Mouse (Mus musculus) layer of hippocampus, adult 8-10 months (tissue): ENCODE data around the gene Cmip. TPM values are rescaled to one million over a fixed set of nuclear protein-coding genes. Genes with fewer than 3 reads are reported as not detected.

Experiments
- DNase-seq, 2 experiments: peaks; one replicate each; pipeline ENCODE4 v3.0.0; 2022; ENCODE audit warnings: low spot score in 2 of 2
- total RNA-seq, 4 experiments: library from RNA; stranded (reverse); gene quantifications; 2 replicates each; pipeline ENCODE4 v1.2.4; 2022

Gene Cmip
- total RNA-seq = 100 to 1,000 TPM; 252 to 278 (median 268) TPM

GRCm38 (mm10) chr8:117257029-117257820 lies at the start of gene Cmip:
TSS of gene Cmip (plus strand) at chr8:117257064.
- DNase-seq = peak in 1 of 2 experiments; percentile 34

GRCm38 (mm10) chr8:117209150-117209549 lies 47.7 kb upstream of the Cmip start:
- no peak for DNase-seq

- peak in 1 of 2 experiments; percentile 24 for DNase-seq
These were observed 44.8 kb upstream of the Cmip start for GRCm38 (mm10) chr8:117212100-117212499.

GRCm38 (mm10) chr8:117217724-117218123 lies 39.1 kb upstream of the Cmip start:
- DNase-seq = no peak

- no peak for DNase-seq
These were observed 34.5 kb upstream of the Cmip start for GRCm38 (mm10) chr8:117222396-117222795.

- peak; percentile 71 to 90 for DNase-seq
These were observed 32.2 kb upstream of the Cmip start for GRCm38 (mm10) chr8:117224630-117225029.

GRCm38 (mm10) chr8:117226306-117226705 lies 30.6 kb upstream of the Cmip start:
- no peak for DNase-seq

- no peak for DNase-seq
These were observed 29.5 kb upstream of the Cmip start for GRCm38 (mm10) chr8:117227339-117227738.

GRCm38 (mm10) chr8:117233199-117233598 lies 23.7 kb upstream of the Cmip start:
- no peak for DNase-seq

GRCm38 (mm10) chr8:117236531-117236930 lies 20.3 kb upstream of the Cmip start:
- DNase-seq = no peak

GRCm38 (mm10) chr8:117240326-117240725 lies 16.5 kb upstream of the Cmip start:
- no peak for DNase-seq

- DNase-seq = no peak
These were observed 15.9 kb upstream of the Cmip start for GRCm38 (mm10) chr8:117240841-117241494.

GRCm38 (mm10) chr8:117241848-117242247 lies 15.0 kb upstream of the Cmip start:
- no peak for DNase-seq

- no peak for DNase-seq
These were observed 14.6 kb upstream of the Cmip start for GRCm38 (mm10) chr8:117242286-117242685.

- DNase-seq = no peak
These were observed 12.3 kb upstream of the Cmip start for GRCm38 (mm10) chr8:117244601-117245000.

GRCm38 (mm10) chr8:117248341-117248740 lies 8.5 kb upstream of the Cmip start:
- DNase-seq = no peak

- no peak for DNase-seq
These were observed 5.7 kb upstream of the Cmip start for GRCm38 (mm10) chr8:117251086-117251681.

GRCm38 (mm10) chr8:117252650-117253049 lies 4.2 kb upstream of the Cmip start:
- no peak for DNase-seq

GRCm38 (mm10) chr8:117253390-117254269 lies 3.2 kb upstream of the Cmip start:
- no peak for DNase-seq

GRCm38 (mm10) chr8:117254496-117254895 lies 2.4 kb upstream of the Cmip start:
- DNase-seq = no peak

- peak; percentile 87 to 94 for DNase-seq
These were observed 449 bp upstream of the Cmip start for GRCm38 (mm10) chr8:117256292-117256938.
